Mouse (Mus musculus): ENCODE data around the gene Tmco4.

DNA sequence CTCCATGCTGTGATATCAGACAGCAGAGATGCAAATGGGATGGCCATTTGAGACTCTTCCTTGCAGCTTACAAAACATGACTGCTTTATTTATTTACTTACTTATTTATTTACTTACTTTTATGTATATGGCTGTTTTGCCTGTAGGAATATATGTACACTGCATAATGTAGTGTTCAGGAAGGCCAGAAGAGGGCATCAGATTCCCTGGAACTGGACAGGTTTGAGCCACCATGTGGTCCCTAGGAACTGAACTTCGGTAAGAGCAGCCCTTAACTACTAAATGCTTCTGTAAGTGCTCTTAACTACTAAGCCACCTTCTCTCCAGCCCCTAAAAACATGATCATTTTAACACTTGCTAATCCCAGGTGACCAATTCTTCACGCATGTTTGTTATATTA, 105.6 kb downstream of the Tmco4 start:
- TF ChIP-seq GATA1 (IDR thresholded peaks at IDR 0.05; ENCODE audit: borderline replicate concordance, low read length) (no peak), FLI1 (IDR thresholded peaks at IDR 0.05; ENCODE audit: low read length) (no peak)
